Mouse (Mus musculus): Measurements from ENCODE around the gene Lamtor3. TPM values are rescaled to one million over a fixed set of nuclear protein-coding genes. Genes with fewer than 3 reads are reported as not detected.
A peak's percentile ranks its signal among the peaks of the same experiment; 100 is the strongest.

Gene Lamtor3
- polyA plus RNA-seq, 1 experiment from 2014 or later: 114 TPM

- Histone ChIP-seq H3K4me2 (ENCODE audit: low read depth, low read length) (no peak overlapping the region), H3K4me3 (ENCODE audit: low read depth, low read length) (no peak overlapping the region), H3K9me3 (replicated peaks; ENCODE audit: control insufficient read depth, low read length) (no peaks in the 10 kb centered on the region), H3K27ac (replicated peaks; ENCODE audit: low read depth, low read length) (no peak overlapping the region), H3K27me3 (ENCODE audit: control insufficient read depth, insufficient read depth, low read length) (no peaks in the 10 kb centered on the region), H3K4me1 (ENCODE audit: control insufficient read depth, insufficient read depth, low read length) (no peaks in the 10 kb centered on the region), H3K36me3 (replicated peaks; ENCODE audit: control insufficient read depth, insufficient read depth, low read depth, low read length) (no peaks in the 10 kb centered on the region), H3K9ac (replicated peaks; ENCODE audit: low read length) (no peak overlapping the region)
- ATAC-seq (replicated peaks; ENCODE audit: insufficient number of reproducible peaks, low FRiP score, low TSS enrichment, low read depth) (no peak; the same call in 1 of the 2 replicates), DNase-seq (ENCODE audit: low spot score) (no peak)
- 57% methylated on average over 5 of the region's 5 CpGs for WGBS
These were observed 17.5 kb downstream of the Lamtor3 start for GRCm38 (mm10) chr3:137935570-137936525.

- 27% methylated on average over 6 of the region's 6 CpGs for WGBS
- H3K4me3 ChIP-seq (ENCODE audit: low read depth, low read length): no peak overlapping the region
- no peaks in the 10 kb centered on the region for H3K4me1 ChIP-seq (ENCODE audit: control insufficient read depth, insufficient read depth, low read length)
- ATAC-seq (replicated peaks; ENCODE audit: insufficient number of reproducible peaks, low FRiP score, low TSS enrichment, low read depth): no peak
- no peak overlapping the region for H3K4me2 ChIP-seq (ENCODE audit: low read depth, low read length)
- H3K27ac ChIP-seq (replicated peaks; ENCODE audit: low read depth, low read length): no peak overlapping the region
- H3K9ac ChIP-seq (replicated peaks; ENCODE audit: low read length): no peak overlapping the region
- no peaks in the 10 kb centered on the region for H3K27me3 ChIP-seq (ENCODE audit: control insufficient read depth, insufficient read depth, low read length)
- no peaks in the 10 kb centered on the region for H3K9me3 ChIP-seq (replicated peaks; ENCODE audit: control insufficient read depth, low read length)
- DNase-seq (ENCODE audit: low spot score): no peak
- no peaks in the 10 kb centered on the region for H3K36me3 ChIP-seq (replicated peaks; ENCODE audit: control insufficient read depth, insufficient read depth, low read depth, low read length)
These were observed 18.2 kb downstream of the Lamtor3 start for GRCm38 (mm10) chr3:137936541-137936940.

GRCm38 (mm10) chr3:137938608-137939007, 20.3 kb downstream of the Lamtor3 start:
- H3K9me3 ChIP-seq (replicated peaks; ENCODE audit: control insufficient read depth, low read length): no peaks in the 10 kb centered on the region
- H3K4me3 ChIP-seq (ENCODE audit: low read depth, low read length): no peak overlapping the region
- 0 out of 2 replicates have a peak overlapping the region, but pooled peaks have one; percentile 7 for H3K4me2 ChIP-seq (ENCODE audit: low read depth, low read length)
- no peak overlapping the region for H3K27ac ChIP-seq (replicated peaks; ENCODE audit: low read depth, low read length)
- no peaks in the 10 kb centered on the region for H3K27me3 ChIP-seq (ENCODE audit: control insufficient read depth, insufficient read depth, low read length)
- ATAC-seq (replicated peaks; ENCODE audit: insufficient number of reproducible peaks, low FRiP score, low TSS enrichment, low read depth) (peak; percentile 77), DNase-seq (ENCODE audit: low spot score) (peak; percentile 71)
- H3K4me1 ChIP-seq (ENCODE audit: control insufficient read depth, insufficient read depth, low read length): no peaks in the 10 kb centered on the region
- H3K9ac ChIP-seq (replicated peaks; ENCODE audit: low read length): no peak overlapping the region
- WGBS: 38% methylated on average over 6 of the region's 6 CpGs
- H3K36me3 ChIP-seq (replicated peaks; ENCODE audit: control insufficient read depth, insufficient read depth, low read depth, low read length): no peaks in the 10 kb centered on the region

GRCm38 (mm10) chr3:137940757-137941156, 22.5 kb downstream of the Lamtor3 start:
- H3K9ac ChIP-seq (replicated peaks; ENCODE audit: low read length): no peak overlapping the region
- 81% methylated on average over 4 of the region's 4 CpGs for WGBS
- no peaks in the 10 kb centered on the region for H3K27me3 ChIP-seq (ENCODE audit: control insufficient read depth, insufficient read depth, low read length)
- H3K36me3 ChIP-seq (replicated peaks; ENCODE audit: control insufficient read depth, insufficient read depth, low read depth, low read length): no peaks in the 10 kb centered on the region
- no peaks in the 10 kb centered on the region for H3K4me1 ChIP-seq (ENCODE audit: control insufficient read depth, insufficient read depth, low read length)
- H3K4me3 ChIP-seq (ENCODE audit: low read depth, low read length): no peak overlapping the region
- ATAC-seq (replicated peaks; ENCODE audit: insufficient number of reproducible peaks, low FRiP score, low TSS enrichment, low read depth): no peak
- H3K9me3 ChIP-seq (replicated peaks; ENCODE audit: control insufficient read depth, low read length): no peaks in the 10 kb centered on the region
- DNase-seq (ENCODE audit: low spot score): no peak
- H3K27ac ChIP-seq (replicated peaks; ENCODE audit: low read depth, low read length): no peak overlapping the region
- H3K4me2 ChIP-seq (ENCODE audit: low read depth, low read length): no peak overlapping the region

GRCm38 (mm10) chr3:137941555-137941954, 23.2 kb downstream of the Lamtor3 start:
- Histone ChIP-seq H3K4me3 (ENCODE audit: low read depth, low read length) (no peak overlapping the region), H3K27me3 (ENCODE audit: control insufficient read depth, insufficient read depth, low read length) (no peaks in the 10 kb centered on the region), H3K4me2 (ENCODE audit: low read depth, low read length) (no peak overlapping the region), H3K36me3 (replicated peaks; ENCODE audit: control insufficient read depth, insufficient read depth, low read depth, low read length) (no peaks in the 10 kb centered on the region), H3K9me3 (replicated peaks; ENCODE audit: control insufficient read depth, low read length) (no peaks in the 10 kb centered on the region), H3K4me1 (ENCODE audit: control insufficient read depth, insufficient read depth, low read length) (no peaks in the 10 kb centered on the region), H3K27ac (replicated peaks; ENCODE audit: low read depth, low read length) (no peak overlapping the region), H3K9ac (replicated peaks; ENCODE audit: low read length) (no peak overlapping the region)
- ATAC-seq (replicated peaks; ENCODE audit: insufficient number of reproducible peaks, low FRiP score, low TSS enrichment, low read depth) (no peak), DNase-seq (ENCODE audit: low spot score) (no peak)

GRCm38 (mm10) chr3:137942098-137942622, 23.9 kb downstream of the Lamtor3 start:
- 85% methylated on average over 12 of the region's 12 CpGs for WGBS
- no peaks in the 10 kb centered on the region for H3K4me1 ChIP-seq (ENCODE audit: control insufficient read depth, insufficient read depth, low read length)
- no peak overlapping the region for H3K4me3 ChIP-seq (ENCODE audit: low read depth, low read length)
- H3K27me3 ChIP-seq (ENCODE audit: control insufficient read depth, insufficient read depth, low read length): no peaks in the 10 kb centered on the region
- no peaks in the 10 kb centered on the region for H3K9me3 ChIP-seq (replicated peaks; ENCODE audit: control insufficient read depth, low read length)
- DNase-seq (ENCODE audit: low spot score): no peak
- H3K4me2 ChIP-seq (ENCODE audit: low read depth, low read length): no peak overlapping the region
- H3K36me3 ChIP-seq (replicated peaks; ENCODE audit: control insufficient read depth, insufficient read depth, low read depth, low read length): no peaks in the 10 kb centered on the region
- no peak overlapping the region for H3K27ac ChIP-seq (replicated peaks; ENCODE audit: low read depth, low read length)
- ATAC-seq (replicated peaks; ENCODE audit: insufficient number of reproducible peaks, low FRiP score, low TSS enrichment, low read depth): no peak
- H3K9ac ChIP-seq (replicated peaks; ENCODE audit: low read length): no peak overlapping the region

- Histone ChIP-seq H3K9me3 (replicated peaks; ENCODE audit: control insufficient read depth, low read length) (no peaks in the 10 kb centered on the region), H3K4me3 (ENCODE audit: low read depth, low read length) (no peak overlapping the region), H3K9ac (replicated peaks; ENCODE audit: low read length) (no peak overlapping the region), H3K27ac (replicated peaks; ENCODE audit: low read depth, low read length) (no peak overlapping the region), H3K36me3 (replicated peaks; ENCODE audit: control insufficient read depth, insufficient read depth, low read depth, low read length) (no peaks in the 10 kb centered on the region), H3K27me3 (ENCODE audit: control insufficient read depth, insufficient read depth, low read length) (no peaks in the 10 kb centered on the region), H3K4me1 (ENCODE audit: control insufficient read depth, insufficient read depth, low read length) (no peaks in the 10 kb centered on the region), H3K4me2 (ENCODE audit: low read depth, low read length) (no peak overlapping the region)
- WGBS: 65% methylated on average over 6 of the region's 6 CpGs
- DNase-seq (ENCODE audit: low spot score) (no peak), ATAC-seq (replicated peaks; ENCODE audit: insufficient number of reproducible peaks, low FRiP score, low TSS enrichment, low read depth) (no peak)
These were observed 25.4 kb downstream of the Lamtor3 start for GRCm38 (mm10) chr3:137943737-137944154.

GRCm38 (mm10) chr3:137946827-137947226, 28.5 kb downstream of the Lamtor3 start:
- Histone ChIP-seq H3K36me3 (replicated peaks; ENCODE audit: control insufficient read depth, insufficient read depth, low read depth, low read length) (no peaks in the 10 kb centered on the region), H3K27me3 (ENCODE audit: control insufficient read depth, insufficient read depth, low read length) (no peaks in the 10 kb centered on the region), H3K4me1 (ENCODE audit: control insufficient read depth, insufficient read depth, low read length) (no peaks in the 10 kb centered on the region), H3K27ac (replicated peaks; ENCODE audit: low read depth, low read length) (no peak overlapping the region), H3K4me3 (ENCODE audit: low read depth, low read length) (no peak overlapping the region), H3K4me2 (ENCODE audit: low read depth, low read length) (no peak overlapping the region), H3K9ac (replicated peaks; ENCODE audit: low read length) (no peak overlapping the region), H3K9me3 (replicated peaks; ENCODE audit: control insufficient read depth, low read length) (no peaks in the 10 kb centered on the region)
- no peak for ATAC-seq (replicated peaks; ENCODE audit: insufficient number of reproducible peaks, low FRiP score, low TSS enrichment, low read depth)
- DNase-seq (ENCODE audit: low spot score): no peak
- 91% methylated on average over 3 of the region's 3 CpGs for WGBS
